Mouse (Mus musculus) frontal cortex, postnatal 10 days (tissue): ENCODE measurements around the gene D630023F18Rik.

Experiments
- DNase-seq, 2 experiments: peaks; one replicate each; pipeline ENCODE4 v3.0.0; 2022; ENCODE audit warnings: low spot score in 2 of 2, mixed read lengths in 1 of 2

D630023F18Rik gene

GRCm38 (mm10) chr1:65122574-65123372 lies at the start of gene D630023F18Rik:
D630023F18Rik (minus strand) TSS chr1:65123214.
- peak in 1 of 2 experiments; percentile 27 for DNase-seq

- no peak for DNase-seq
Observed at GRCm38 (mm10) chr1:65171579-65171978, 48.6 kb upstream of the D630023F18Rik start.

DNA sequence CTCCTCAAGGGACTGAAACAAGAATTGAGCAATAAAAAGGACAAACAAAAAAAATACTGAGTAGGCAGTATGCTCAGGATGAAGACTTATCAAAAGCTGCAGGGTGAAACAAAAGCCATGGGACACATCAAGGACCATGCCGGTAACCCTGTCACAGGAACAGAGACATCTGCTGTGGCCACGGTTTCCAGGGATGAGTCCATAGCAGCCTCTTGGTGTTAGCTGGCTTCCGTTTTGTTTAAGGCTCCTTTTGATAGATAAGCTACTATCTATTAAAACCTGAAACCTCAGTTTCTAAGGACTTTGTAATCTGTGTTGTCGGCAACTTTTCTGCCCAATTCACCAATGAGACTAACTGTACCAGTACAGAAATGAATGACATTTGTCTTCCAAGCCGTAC lies 46.9 kb upstream of the D630023F18Rik start:
- no peak for DNase-seq

- DNase-seq, result no peak
Observed at GRCm38 (mm10) chr1:65169536-65169935, 46.5 kb upstream of the D630023F18Rik start.

- DNase-seq, result no peak
Observed at GRCm38 (mm10) chr1:65167496-65167895, 44.5 kb upstream of the D630023F18Rik start.

DNA sequence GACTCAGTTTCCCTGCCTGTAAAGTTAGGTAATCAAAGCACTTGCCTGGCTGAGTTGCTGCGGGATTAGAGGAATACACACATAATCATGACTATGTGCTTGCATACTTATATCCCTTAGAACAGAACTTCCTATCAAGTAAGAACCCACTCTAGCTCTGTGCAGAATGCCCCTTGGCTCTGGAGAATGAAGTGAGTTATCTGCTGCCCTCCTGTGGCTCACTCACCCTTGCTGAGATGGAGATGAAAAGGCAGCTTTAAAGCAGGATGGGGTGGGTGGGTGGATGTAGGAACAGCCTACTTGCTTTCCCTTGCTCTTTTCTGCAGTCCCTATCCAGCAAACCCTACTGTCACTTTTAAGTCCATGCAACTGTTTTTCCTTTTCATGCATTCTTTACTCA lies 39.2 kb upstream of the D630023F18Rik start:
- DNase-seq, result no peak

DNA sequence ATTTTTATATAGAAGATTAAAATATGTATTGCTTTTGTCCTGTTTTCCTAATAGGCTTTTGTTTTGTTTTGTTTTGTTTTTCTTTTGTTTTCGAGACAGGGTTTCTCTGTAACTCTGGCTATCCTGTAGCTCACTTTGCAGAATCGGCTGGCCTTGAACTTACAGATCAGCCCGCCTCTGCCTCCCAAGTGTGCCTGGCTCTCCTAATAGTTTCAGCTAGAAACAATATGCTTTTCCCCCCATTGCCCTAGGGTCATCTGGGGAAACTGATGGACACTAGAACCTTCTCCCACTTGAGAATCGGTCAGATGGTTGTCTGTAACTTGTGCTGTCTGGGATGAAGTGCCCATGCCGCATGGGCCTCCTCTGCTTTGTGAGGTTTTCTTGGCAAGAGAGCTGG lies 33.1 kb upstream of the D630023F18Rik start:
- DNase-seq, result no peak

DNA sequence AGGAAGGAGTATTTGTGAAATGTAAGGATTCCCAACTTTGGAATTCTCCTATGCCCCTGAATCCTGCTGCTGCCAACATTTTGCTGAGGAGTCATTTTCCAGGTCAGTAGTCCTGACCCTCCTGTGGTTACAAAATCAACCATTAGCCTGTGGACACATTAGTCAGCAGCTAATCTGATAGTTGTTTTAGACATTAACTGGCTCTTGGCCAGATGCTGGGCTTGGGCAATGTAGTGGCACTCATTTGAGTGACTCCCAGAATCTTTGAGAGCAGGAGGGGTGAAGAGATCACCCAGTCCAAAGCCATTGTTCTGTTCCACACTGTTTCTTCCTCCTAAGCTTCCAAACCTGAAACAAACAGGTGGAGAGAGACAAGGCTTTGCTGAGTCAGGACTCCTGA lies 31.8 kb upstream of the D630023F18Rik start:
- DNase-seq, result no peak

GRCm38 (mm10) chr1:65147971-65148370 lies 25.0 kb upstream of the D630023F18Rik start:
- DNase-seq, result no peak

DNA sequence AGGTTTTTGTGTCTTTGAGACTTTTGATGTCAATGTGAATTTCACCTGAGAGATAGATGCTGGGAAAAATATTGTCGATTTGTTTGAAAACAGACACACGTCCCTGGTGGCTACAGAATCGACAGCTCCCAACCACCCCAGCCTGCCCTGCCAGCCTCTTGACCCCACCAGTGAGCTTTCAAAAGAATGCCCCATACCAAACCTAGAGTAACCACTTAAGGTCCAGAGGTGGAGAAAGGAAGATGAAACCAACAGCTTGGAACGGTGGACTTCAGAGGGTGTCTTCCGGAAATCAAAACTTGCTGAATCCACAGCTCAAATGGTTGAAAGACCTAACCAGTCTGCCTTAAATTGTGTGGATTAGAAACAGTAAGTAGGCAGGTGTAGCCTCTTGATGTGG lies 24.3 kb upstream of the D630023F18Rik start:
- no peak for DNase-seq

DNA sequence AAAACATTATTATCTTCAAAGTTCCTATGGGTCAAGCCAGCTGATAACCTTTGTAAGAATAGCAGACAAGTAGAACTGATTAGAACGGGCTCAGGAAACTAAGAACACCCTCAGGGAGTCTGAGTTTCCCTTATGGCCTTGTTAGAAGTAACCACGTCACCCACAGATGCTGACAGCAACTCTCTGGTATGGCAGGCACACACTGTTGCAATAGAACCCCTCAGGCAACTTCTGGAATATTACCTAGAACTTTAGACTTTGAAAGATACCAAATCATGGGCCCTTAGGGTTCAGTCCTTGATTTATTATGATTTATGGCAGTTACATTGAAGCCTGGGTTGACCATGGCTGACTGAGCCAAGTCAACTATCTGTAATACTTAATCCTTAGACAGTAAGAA lies 23.6 kb upstream of the D630023F18Rik start:
- DNase-seq, result no peak

DNA sequence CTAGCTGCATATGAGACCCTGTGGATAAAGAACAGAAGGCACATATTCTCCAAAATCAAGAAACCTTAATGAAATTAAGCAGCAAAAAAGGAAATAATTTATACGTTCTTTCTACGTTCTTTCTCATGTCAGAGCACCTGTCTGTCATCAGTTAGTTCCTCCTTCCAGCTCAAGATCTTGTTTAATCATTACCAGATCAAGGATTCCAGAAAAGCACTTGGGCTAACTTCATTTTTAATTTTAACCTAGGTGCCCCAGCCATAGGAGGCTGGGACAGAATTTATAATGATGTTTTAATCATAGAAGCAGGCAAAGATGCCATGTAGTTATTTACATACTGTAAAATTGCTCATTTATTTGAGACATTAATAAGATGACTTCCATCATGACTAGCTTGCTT lies 21.8 kb upstream of the D630023F18Rik start:
- DNase-seq, result no peak

GRCm38 (mm10) chr1:65137560-65137959 lies 14.5 kb upstream of the D630023F18Rik start:
- DNase-seq, result no peak

DNA sequence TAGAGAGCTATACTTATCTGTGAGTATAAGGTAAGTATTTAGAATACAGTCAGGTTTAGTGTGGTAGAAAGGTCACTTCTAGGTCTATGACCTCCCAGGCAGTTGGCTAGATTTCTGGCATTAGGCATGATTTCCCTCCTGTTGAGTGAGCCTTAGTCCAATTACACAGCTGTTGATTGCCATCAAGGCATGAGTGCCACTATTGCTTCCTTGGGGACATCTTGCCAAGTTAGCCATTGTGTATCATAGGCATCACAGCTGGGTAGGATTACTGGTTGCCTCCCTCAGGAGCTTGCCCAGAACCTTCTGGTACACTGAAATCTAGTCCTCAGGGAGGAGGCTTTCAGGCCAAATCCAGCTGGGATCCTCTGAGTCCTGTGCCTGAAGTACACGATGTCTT lies 9.8 kb upstream of the D630023F18Rik start:
- no peak for DNase-seq

- no peak for DNase-seq
Observed at GRCm38 (mm10) chr1:65131671-65132070, 8.7 kb upstream of the D630023F18Rik start.

GRCm38 (mm10) chr1:65130226-65130625 lies 7.2 kb upstream of the D630023F18Rik start:
- no peak for DNase-seq

DNA sequence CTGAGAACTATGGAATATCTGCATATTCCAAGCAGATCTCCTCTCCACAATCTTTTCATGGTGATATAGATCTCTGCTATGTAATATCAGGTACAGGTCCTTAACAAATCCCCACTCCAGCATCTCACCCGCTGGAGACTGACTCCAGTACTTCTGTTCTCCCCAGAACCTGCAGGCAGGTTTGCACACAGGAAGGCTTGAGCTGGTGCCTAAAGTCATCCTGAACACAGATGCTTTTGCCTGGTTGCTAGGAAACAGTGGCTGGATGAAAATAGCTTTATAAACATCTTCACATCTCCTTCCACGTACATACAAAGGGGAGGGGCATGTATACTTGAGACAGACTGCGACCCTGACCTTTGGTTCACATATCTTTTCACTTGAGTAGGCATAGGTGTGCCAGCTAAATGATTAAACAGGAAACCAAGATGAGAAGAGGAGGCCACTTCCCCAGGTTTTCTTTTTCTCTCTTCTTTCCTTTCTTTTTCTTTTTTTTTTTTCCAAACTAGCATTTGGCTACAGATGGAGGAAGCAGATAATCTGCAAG lies 6.7 kb upstream of the D630023F18Rik start:
- no peak for DNase-seq

GRCm38 (mm10) chr1:65119438-65119837 lies 3.6 kb downstream of the D630023F18Rik start, which contains the start of gene Gm28845:
Gm28845 (minus strand) TSS chr1:65119558.
- DNase-seq, result no peak

- no peak for DNase-seq
Observed at GRCm38 (mm10) chr1:65118150-65118913, 4.7 kb downstream of the D630023F18Rik start.

GRCm38 (mm10) chr1:65113536-65114172 lies 9.4 kb downstream of the D630023F18Rik start:
- DNase-seq, result no peak

- DNase-seq, result no peak
Observed at GRCm38 (mm10) chr1:65112807-65113196, 10.2 kb downstream of the D630023F18Rik start.
